Comparison of ENCODE assay signal across 11 mouse cellular contexts in genomic region chr14:49524665-49525064, GRCm38 (mm10). TPM values are rescaled to one million over a fixed set of nuclear protein-coding genes. Genes with fewer than 3 reads are reported as not detected.
DNase-seq lines count a peak whose midpoint lies in the region; ATAC-seq and TF ChIP-seq lines count a peak whose summit lies in the region.
"Had no signal": no experiment of that assay in that cellular context is flagged by ENCODE, and none has a peak within 500 bp of the region (broad histone marks: within the 10 kb centered on the region; RNA-seq: fewer than 3 reads in every experiment).

No protein-coding gene starts in this region.

- WGBS in hindbrain, embryonic 11.5 days, result 69% methylated on average over 8 of the region's 8 CpGs
- WGBS in midbrain, embryonic 15.5 days, result 62% methylated on average over 8 of the region's 8 CpGs

- no peaks in the 10 kb centered on the region for H3K9me3 ChIP-seq in hindbrain, embryonic 11.5 days (ENCODE audit: control insufficient read depth, low read length)
- H3K9me3 ChIP-seq in midbrain, embryonic 15.5 days, result no peaks in the 10 kb centered on the region
- H3K9me3 ChIP-seq: liver, embryonic 13.5 days had no signal

- peak; percentile 9 for DNase-seq in layer of hippocampus, adult 11-12 months (ENCODE audit: low spot score)
- no peak for DNase-seq in layer of hippocampus, adult 9-10 months (ENCODE audit: low spot score)
- no peak for DNase-seq in hindbrain, embryonic 11.5 days (ENCODE audit: low spot score)
- DNase-seq in ovary, postnatal 14 days (ENCODE audit: low spot score), result no peak
- DNase-seq in embryo, embryonic 9.5 days (ENCODE audit: extremely low spot score), result no peak
- no peak for DNase-seq in MN1 (ENCODE audit: low spot score)

- H3K36me3 ChIP-seq in hindbrain, embryonic 11.5 days (ENCODE audit: control insufficient read depth, insufficient read depth, low read length), result no peaks in the 10 kb centered on the region
- no peaks in the 10 kb centered on the region for H3K36me3 ChIP-seq in midbrain, embryonic 15.5 days (replicated peaks)
- H3K36me3 ChIP-seq: liver, embryonic 13.5 days had no signal

- ATAC-seq in hindbrain, embryonic 11.5 days (ENCODE audit: low FRiP score), result peak; percentile 29
- peak; percentile 42 for ATAC-seq in midbrain, embryonic 15.5 days (replicated peaks)

- TF ChIP-seq POLR2A in cortical plate, adult 2 months (IDR thresholded peaks at IDR 0.05; ENCODE audit: extremely low read depth, insufficient read depth, low read length), result 0 out of 2 replicates have a peak, but pooled peaks have one; percentile 26

- peaks cover 2% of the 10 kb centered on the region; the same call in 1 of the 2 replicates for H3K4me1 ChIP-seq in cortical plate, adult 2 months (ENCODE audit: control insufficient read depth, insufficient read depth, low read length)
- no peaks in the 10 kb centered on the region for H3K4me1 ChIP-seq in hindbrain, embryonic 11.5 days (replicated peaks; ENCODE audit: control insufficient read depth, insufficient read depth, low read length)
- peaks cover 3% of the 10 kb centered on the region; the same call in 1 of the 2 replicates for H3K4me1 ChIP-seq in midbrain, embryonic 15.5 days
- H3K4me1 ChIP-seq: liver, embryonic 13.5 days; megakaryocyte, embryonic 14.5 days had no signal

- no peaks in the 10 kb centered on the region for H3K27me3 ChIP-seq in hindbrain, embryonic 11.5 days (ENCODE audit: control insufficient read depth, insufficient read depth, low read length)
- no peaks in the 10 kb centered on the region for H3K27me3 ChIP-seq in midbrain, embryonic 15.5 days (replicated peaks)

- TF ChIP-seq CTCF in cortical plate, adult 2 months (IDR thresholded peaks at IDR 0.05; ENCODE audit: extremely low read depth, insufficient read depth, low read length), result no peak

- H3K27ac ChIP-seq in cortical plate, adult 2 months (ENCODE audit: insufficient read depth, low read length), result peak overlapping the region; percentile 43
- H3K27ac ChIP-seq in hindbrain, embryonic 11.5 days (ENCODE audit: low read depth, low read length), result no peak overlapping the region
- no peak overlapping the region for H3K27ac ChIP-seq in midbrain, embryonic 15.5 days
- H3K27ac ChIP-seq: liver, embryonic 13.5 days had no signal

- peak overlapping the region; percentile 65; the same call in 1 of the 2 replicates for H3K4me2 ChIP-seq in hindbrain, embryonic 11.5 days (replicated peaks; ENCODE audit: low read depth, low read length)
- peak overlapping the region; percentile 82 for H3K4me2 ChIP-seq in midbrain, embryonic 15.5 days

- H3K4me3 ChIP-seq in cortical plate, adult 2 months (ENCODE audit: insufficient read depth, low read length), result peak overlapping the region; percentile 87
- peak overlapping the region; percentile 42; the same call in 1 of the 2 replicates for H3K4me3 ChIP-seq in hindbrain, embryonic 11.5 days (ENCODE audit: low read depth, low read length)
- H3K4me3 ChIP-seq in midbrain, embryonic 15.5 days, result peak overlapping the region; percentile 63
- H3K4me3 ChIP-seq: erythroblast, embryonic 14.5 days; liver, embryonic 13.5 days; megakaryocyte, embryonic 14.5 days had no signal

- H3K9ac ChIP-seq in hindbrain, embryonic 11.5 days (ENCODE audit: low read depth, low read length), result no peak overlapping the region
- peak overlapping the region; percentile 71; the same call in 1 of the 2 replicates for H3K9ac ChIP-seq in midbrain, embryonic 15.5 days
- H3K9ac ChIP-seq: liver, embryonic 13.5 days had no signal

RNA-seq across cellular contexts. Expression of gene Slc35f4, which starts 1.2 kb away (rescaled TPM):
- polyA plus RNA-seq in cortical plate, adult 2 months (2012; rRNA removed), result 15.1 and 16.7 TPM in 2 replicates
- polyA plus RNA-seq in hindbrain, embryonic 11.5 days (2014; fragmentation: Nextera tagmentation; extraction: Ambion mirVana), result 0.64 and 1.2 TPM in 2 replicates
- 15.7 and 16.4 TPM in 2 replicates for polyA plus RNA-seq in midbrain, embryonic 15.5 days (2015; fragmentation: Nextera tagmentation; extraction: Ambion mirVana)
- polyA plus RNA-seq: erythroblast, embryonic 14.5 days; liver, embryonic 13.5 days had no signal
